21 mouse cellular contexts compared by ENCODE assay signal in the genomic region with DNA sequence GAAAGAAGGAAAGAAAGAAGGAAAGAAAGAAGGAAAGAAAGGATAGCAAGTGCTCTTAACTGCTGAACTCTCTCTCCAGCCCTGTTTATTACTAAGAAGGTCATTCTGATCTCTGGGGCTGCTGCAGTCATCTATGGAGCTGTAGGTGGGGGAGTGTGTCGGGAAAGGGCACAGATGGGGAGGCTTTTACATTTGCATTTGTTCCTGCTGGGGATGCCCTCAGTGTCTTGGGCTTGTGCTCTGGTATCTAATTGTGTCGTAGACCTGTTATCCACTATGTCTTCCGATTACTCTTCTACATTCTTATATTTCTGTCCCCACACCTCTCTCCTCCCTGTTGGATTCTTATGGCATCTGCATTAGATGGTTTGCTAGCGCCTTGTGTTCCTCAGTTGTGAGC. TPM values are rescaled to one million over a fixed set of nuclear protein-coding genes. Genes with fewer than 3 reads are reported as not detected.
DNase-seq lines count a peak whose midpoint lies in the region; TF ChIP-seq lines count a peak whose summit lies in the region.
"Had no signal": no experiment of that assay in that cellular context is flagged by ENCODE, and none has a peak within 500 bp of the region (broad histone marks: within the 10 kb centered on the region; RNA-seq: fewer than 3 reads in every experiment).

No protein-coding gene starts in this region.

- no peak overlapping the region for H3K27ac ChIP-seq in CH12.LX (ENCODE audit: insufficient read depth, low read depth)

- no peaks in the 10 kb centered on the region for H3K9me3 ChIP-seq in CH12.LX (replicated peaks; ENCODE audit: low read length)
- H3K9me3 ChIP-seq: G1E had no signal

- TF ChIP-seq RAD21 in CH12.LX (IDR thresholded peaks at IDR 0.05; ENCODE audit: low read depth, low read length) = no peak

- no peak for TF ChIP-seq POLR2A in CH12.LX (IDR thresholded peaks at IDR 0.05; ENCODE audit: low read depth, low read length)

- no peak overlapping the region for H3K4me2 ChIP-seq in CH12.LX (ENCODE audit: insufficient read depth, low read depth, poor library complexity, severe bottlenecking)

- no peaks in the 10 kb centered on the region for H3K36me3 ChIP-seq in CH12.LX (replicated peaks in 1 of 2; ENCODE audit: control insufficient read depth in 1 of 2, insufficient read depth in 1 of 2, low read length in 1 of 2)
- H3K36me3 ChIP-seq: G1E had no signal

- in situ Hi-C loops in CH12.LX (cut with MboI; ENCODE audit: low pct_ligation_motif_present, low pct_unique_long_range_greater_than_20kb, low sequenced_read_pairs) = no loop called here

- peaks cover 18% of the 10 kb centered on the region for H3K27me3 ChIP-seq in CH12.LX (replicated peaks)

- H3K9ac ChIP-seq in CH12.LX (ENCODE audit: insufficient read depth, low read depth) = no peak overlapping the region

- H3K79me2 ChIP-seq in CH12.LX (replicated peaks; ENCODE audit: control insufficient read depth, extremely low read depth, insufficient read depth, poor library complexity, severe bottlenecking) = no peaks in the 10 kb centered on the region

- peaks cover 13 to 55% of the 10 kb centered on the region in 2 experiments for H3K4me1 ChIP-seq in CH12.LX (ENCODE audit: control insufficient read depth in 1 of 2, insufficient read depth in 2 of 2)

- DNase-seq in CH12.LX (ENCODE audit: extremely low read depth) = peak; percentile 45
- DNase-seq in MN1 (ENCODE audit: low spot score) = peak; percentile 5
- DNase-seq in right cerebral cortex, postnatal 4 days = no peak
- no peak for DNase-seq in natural killer cell, adult 2 months (ENCODE audit: low spot score in 2 of 2)
- DNase-seq: adrenal gland, adult 2 months; adrenal gland, adult 8-10 months; adrenal gland, postnatal 10 days; adrenal gland, postnatal 14 days; adrenal gland, postnatal 25 days; adrenal gland, postnatal 36 days; B cell, adult 2 months; cerebellum, adult 11 months; cerebellum, adult 11-12 months; cerebellum, adult 18-20 months; cerebellum, adult 2 months; cerebellum, adult 8-10 months had no signal

- dilution Hi-C loops in CH12.LX (cut with MboI; ENCODE audit: extremely low pct_ligation_motif_present, extremely low pct_unique_long_range_greater_than_20kb, low sequenced_read_pairs) = no loop called here

- H3K4me3 ChIP-seq in CH12.LX (replicated peaks in 1 of 3; ENCODE audit: low read depth in 2 of 3, low read length in 2 of 3, poor library complexity in 1 of 3) = no peak overlapping the region

- TF ChIP-seq EP300 in CH12.LX (IDR thresholded peaks at IDR 0.05; ENCODE audit: low read length) = peak; percentile 62; the same call in 1 of the 2 replicates

- TF ChIP-seq CTCF in CH12.LX (conservative IDR thresholded peaks at IDR 0.05 in 1 of 2, IDR thresholded peaks at IDR 0.05 in 1 of 2; ENCODE audit: low read depth in 2 of 2, low read length in 2 of 2) = no peak

TF ChIP-seq in CH12.LX, 34 proteins besides CTCF, POLR2A, EP300 and RAD21:
- TF ChIP-seq TCF12 (IDR thresholded peaks at IDR 0.05; ENCODE audit: low read depth, low read length) (peak; percentile 25; the same call in 1 of the 2 replicates), IRF4 (IDR thresholded peaks at IDR 0.05; ENCODE audit: low read depth, low read length) (peak; percentile 64; the same call in 1 of the 2 replicates), MXI1 (IDR thresholded peaks at IDR 0.05; ENCODE audit: low read depth, low read length) (no peak), BHLHE40 (IDR thresholded peaks at IDR 0.05; ENCODE audit: low read depth, low read length) (no peak), ETS1 (conservative IDR thresholded peaks at IDR 0.05; ENCODE audit: low read depth, low read length) (no peak; the same call in 1 of the 2 replicates), MYC (IDR thresholded peaks at IDR 0.05; ENCODE audit: low read depth, low read length) (no peak), GABPA (IDR thresholded peaks at IDR 0.05; ENCODE audit: insufficient replicate concordance, low read depth, low read length) (no peak), ZC3H11A (IDR thresholded peaks at IDR 0.05; ENCODE audit: low read depth, low read length) (no peak)

RNA-seq across cellular contexts. Expression of a gene that starts 13.1 kb away (rescaled TPM):
- total RNA-seq in CH12.LX (2012; rRNA removed) (0.04 and 0.08 TPM in 2 replicates), CH12.LX (2014; rRNA removed) (not detected in 2 replicates)
- 0.04 TPM in 1 of 2 replicates, not detected in the other for polyA plus RNA-seq in CH12.LX (2012; ENCODE audit: insufficient read length, low read depth)
- total RNA-seq: MEL had no signal
- polyA plus RNA-seq: activated CD4-positive, CD25-positive, alpha-beta regulatory T cell, adult 4 months; C2C12; CD4-positive, CD25-positive, alpha-beta regulatory T cell, adult 4 months; G1E had no signal

RNA-seq across cellular contexts. Expression of a gene that starts 54.4 kb away (rescaled TPM):
- total RNA-seq in CH12.LX (2012; rRNA removed) (4.5 and 4.8 TPM in 2 replicates), CH12.LX (2014; rRNA removed) (2.2 and 2.5 TPM in 2 replicates)
- 3.7 and 4.9 TPM in 2 replicates for polyA plus RNA-seq in CH12.LX (2012; ENCODE audit: insufficient read length, low read depth)
- total RNA-seq: G1E had no signal
- polyA plus RNA-seq: G1E had no signal

RNA-seq across cellular contexts. Expression of a gene that starts 56.8 kb away (rescaled TPM):
- 73.6 and 89.1 TPM in 2 replicates for total RNA-seq in CH12.LX (2012; rRNA removed)
- 52.5 and 62.3 TPM in 2 replicates for total RNA-seq in CH12.LX (2014; rRNA removed)
- 77.3 and 91.5 TPM in 2 replicates for polyA plus RNA-seq in CH12.LX (2012; ENCODE audit: insufficient read length, low read depth)

RNA-seq across cellular contexts. Expression of a gene that starts 56.9 kb away (rescaled TPM):
- 47.6 and 61.6 TPM in 2 replicates for total RNA-seq in CH12.LX (2012; rRNA removed)
- 45.1 and 51.4 TPM in 2 replicates for total RNA-seq in CH12.LX (2014; rRNA removed)
- polyA plus RNA-seq in CH12.LX (2012; ENCODE audit: insufficient read length, low read depth) = 75.7 and 76.8 TPM in 2 replicates

Comparison
In these comparisons a context has a peak if more than half of its experiments do, and no peak if none do; other contexts are left out.
1. DNase-seq: peak in CH12.LX (single experiment) and MN1 (single experiment); none in right cerebral cortex, postnatal 4 days (single experiment) and natural killer cell, adult 2 months (0 of 2).